Mouse (Mus musculus): ENCODE results near the gene Pifo.

The Pifo gene

GRCm38 (mm10) chr3:105957235-105957634, 57.2 kb downstream of the Pifo start:
- no peak for DNase-seq (ENCODE audit: low read depth)

GRCm38 (mm10) chr3:105951348-105951747, 63.1 kb downstream of the Pifo start:
- no peak for DNase-seq (ENCODE audit: low read depth)
